Mouse (Mus musculus): ENCODE results near the gene Ptges2. TPM values are rescaled to one million over a fixed set of nuclear protein-coding genes. Genes with fewer than 3 reads are reported as not detected.
A peak's percentile ranks its signal among the peaks of the same experiment; 100 is the strongest.

The Ptges2 gene
- total RNA-seq, 1 experiment: 24.9 TPM

- H3K9ac ChIP-seq (ENCODE audit: insufficient read depth, low read depth, low read length, poor library complexity, severe bottlenecking): peak within 1 kb of the TSS; percentile 69
- no peaks in the 10 kb centered on the region for H3K9me3 ChIP-seq (ENCODE audit: control insufficient read depth, insufficient read depth, low read depth, low read length)
- no peaks in the 10 kb centered on the region for H3K4me1 ChIP-seq (ENCODE audit: control insufficient read depth in 2 of 2, insufficient read depth in 2 of 2, low read length in 2 of 2, poor library complexity in 1 of 2)
- H3K36me3 ChIP-seq (ENCODE audit: control insufficient read depth, insufficient read depth, low read length, poor library complexity, severe bottlenecking): peaks cover 12% of the 10 kb centered on the region
- in situ Hi-C loops (cut with MboI; ENCODE audit: low sequenced_read_pairs in 2 of 2, unreplicated experiment in 2 of 2): no loop called here
- H3K27ac ChIP-seq (ENCODE audit: insufficient read depth, low read depth, low read length, poor library complexity, severe bottlenecking): no peak within 1 kb of the TSS
- peak within 1 kb of the TSS; percentile 84 to 85 for H3K4me3 ChIP-seq (ENCODE audit: insufficient read depth in 1 of 2, low read depth in 1 of 2, low read length in 2 of 2, poor library complexity in 1 of 2, severe bottlenecking in 1 of 2)
- peak; percentile 97 for DNase-seq (ENCODE audit: low read depth, low spot score)
- TF ChIP-seq ZC3H11A (IDR thresholded peaks at IDR 0.05; ENCODE audit: borderline replicate concordance, low read depth, low read length) (no peak), CHD2 (IDR thresholded peaks at IDR 0.05; ENCODE audit: low read depth, low read length) (no peak), HCFC1 (IDR thresholded peaks at IDR 0.05; ENCODE audit: borderline replicate concordance, insufficient read depth, low read length) (peak; percentile 26; the same call in 1 of the 2 replicates), ZNF384 (IDR thresholded peaks at IDR 0.05; ENCODE audit: low read depth, low read length) (no peak), MAFK (IDR thresholded peaks at IDR 0.05; ENCODE audit: insufficient read depth, low read depth, low read length) (no peak)
Observed at GRCm38 (mm10) chr2:32381775-32382223, 13.9 kb upstream of the Ptges2 start, which contains the start of gene 1110008P14Rik. 1110008P14Rik (minus strand) TSS chr2:32381938.

GRCm38 (mm10) chr2:32382689-32383088 is 13.0 kb upstream of the Ptges2 start:
- in situ Hi-C loops (cut with MboI; ENCODE audit: low sequenced_read_pairs in 2 of 2, unreplicated experiment in 2 of 2): no loop called here
- H3K9me3 ChIP-seq (ENCODE audit: control insufficient read depth, insufficient read depth, low read depth, low read length): no peaks in the 10 kb centered on the region
- TF ChIP-seq ZC3H11A (IDR thresholded peaks at IDR 0.05; ENCODE audit: borderline replicate concordance, low read depth, low read length) (no peak), ZNF384 (IDR thresholded peaks at IDR 0.05; ENCODE audit: low read depth, low read length) (no peak), CHD2 (IDR thresholded peaks at IDR 0.05; ENCODE audit: low read depth, low read length) (no peak), MAFK (IDR thresholded peaks at IDR 0.05; ENCODE audit: insufficient read depth, low read depth, low read length) (no peak), HCFC1 (IDR thresholded peaks at IDR 0.05; ENCODE audit: borderline replicate concordance, insufficient read depth, low read length) (no peak)
- no peak overlapping the region for H3K27ac ChIP-seq (ENCODE audit: insufficient read depth, low read depth, low read length, poor library complexity, severe bottlenecking)
- no peak overlapping the region for H3K9ac ChIP-seq (ENCODE audit: insufficient read depth, low read depth, low read length, poor library complexity, severe bottlenecking)
- no peak overlapping the region for H3K4me3 ChIP-seq (ENCODE audit: insufficient read depth in 1 of 2, low read depth in 1 of 2, low read length in 2 of 2, poor library complexity in 1 of 2, severe bottlenecking in 1 of 2)
- H3K36me3 ChIP-seq (ENCODE audit: control insufficient read depth, insufficient read depth, low read length, poor library complexity, severe bottlenecking): peaks cover 12% of the 10 kb centered on the region
- DNase-seq (ENCODE audit: low read depth, low spot score): no peak
- no peaks in the 10 kb centered on the region for H3K4me1 ChIP-seq (ENCODE audit: control insufficient read depth in 2 of 2, insufficient read depth in 2 of 2, low read length in 2 of 2, poor library complexity in 1 of 2)

- Histone ChIP-seq H3K4me1 (ENCODE audit: control insufficient read depth in 2 of 2, insufficient read depth in 2 of 2, low read length in 2 of 2, poor library complexity in 1 of 2) (peaks cover 0 to 6% of the 10 kb centered on the region in 2 experiments; a peak in 2 of 4 replicates), H3K36me3 (ENCODE audit: control insufficient read depth, insufficient read depth, low read length, poor library complexity, severe bottlenecking) (no peaks in the 10 kb centered on the region), H3K4me3 (ENCODE audit: insufficient read depth in 1 of 2, low read depth in 1 of 2, low read length in 2 of 2, poor library complexity in 1 of 2, severe bottlenecking in 1 of 2) (no peak within 1 kb of the TSS), H3K9me3 (ENCODE audit: control insufficient read depth, insufficient read depth, low read depth, low read length) (no peaks in the 10 kb centered on the region), H3K9ac (ENCODE audit: insufficient read depth, low read depth, low read length, poor library complexity, severe bottlenecking) (no peak within 1 kb of the TSS), H3K27ac (ENCODE audit: insufficient read depth, low read depth, low read length, poor library complexity, severe bottlenecking) (no peak within 1 kb of the TSS)
- in situ Hi-C loops (cut with MboI; ENCODE audit: low sequenced_read_pairs in 2 of 2, unreplicated experiment in 2 of 2): no loop called here
- no peak for TF ChIP-seq ZC3H11A (IDR thresholded peaks at IDR 0.05; ENCODE audit: borderline replicate concordance, low read depth, low read length)
- no peak for TF ChIP-seq CHD2 (IDR thresholded peaks at IDR 0.05; ENCODE audit: low read depth, low read length)
- no peak for TF ChIP-seq HCFC1 (IDR thresholded peaks at IDR 0.05; ENCODE audit: borderline replicate concordance, insufficient read depth, low read length)
- no peak for TF ChIP-seq MAFK (IDR thresholded peaks at IDR 0.05; ENCODE audit: insufficient read depth, low read depth, low read length)
- no peak for DNase-seq (ENCODE audit: low read depth, low spot score)
Observed at GRCm38 (mm10) chr2:32387706-32388490, 7.8 kb upstream of the Ptges2 start, which contains the start of gene Lcn2. Lcn2 (minus strand) TSS chr2:32388252.

- in situ Hi-C loops (cut with MboI; ENCODE audit: low sequenced_read_pairs in 2 of 2, unreplicated experiment in 2 of 2): no loop called here
- no peak for TF ChIP-seq ZNF384 (IDR thresholded peaks at IDR 0.05; ENCODE audit: low read depth, low read length)
- no peak for TF ChIP-seq MAFK (IDR thresholded peaks at IDR 0.05; ENCODE audit: insufficient read depth, low read depth, low read length)
- no peak for TF ChIP-seq CHD2 (IDR thresholded peaks at IDR 0.05; ENCODE audit: low read depth, low read length)
- no peak for TF ChIP-seq ZC3H11A (IDR thresholded peaks at IDR 0.05; ENCODE audit: borderline replicate concordance, low read depth, low read length)
- no peak for TF ChIP-seq HCFC1 (IDR thresholded peaks at IDR 0.05; ENCODE audit: borderline replicate concordance, insufficient read depth, low read length)
- no peaks in the 10 kb centered on the region for H3K36me3 ChIP-seq (ENCODE audit: control insufficient read depth, insufficient read depth, low read length, poor library complexity, severe bottlenecking)
- no peak for DNase-seq (ENCODE audit: low read depth, low spot score)
- H3K27ac ChIP-seq (ENCODE audit: insufficient read depth, low read depth, low read length, poor library complexity, severe bottlenecking): no peak overlapping the region
- peaks cover 0 to 6% of the 10 kb centered on the region in 2 experiments; a peak in 2 of 4 replicates for H3K4me1 ChIP-seq (ENCODE audit: control insufficient read depth in 2 of 2, insufficient read depth in 2 of 2, low read length in 2 of 2, poor library complexity in 1 of 2)
- H3K9me3 ChIP-seq (ENCODE audit: control insufficient read depth, insufficient read depth, low read depth, low read length): no peaks in the 10 kb centered on the region
- no peak overlapping the region for H3K9ac ChIP-seq (ENCODE audit: insufficient read depth, low read depth, low read length, poor library complexity, severe bottlenecking)
- no peak overlapping the region for H3K4me3 ChIP-seq (ENCODE audit: insufficient read depth in 1 of 2, low read depth in 1 of 2, low read length in 2 of 2, poor library complexity in 1 of 2, severe bottlenecking in 1 of 2)
Observed at GRCm38 (mm10) chr2:32389157-32389556, 6.5 kb upstream of the Ptges2 start.

Measured in ES-E14 (cell line).